Mouse (Mus musculus): Measurements from ENCODE around the gene Brd4. TPM values are rescaled to one million over a fixed set of nuclear protein-coding genes. Genes with fewer than 3 reads are reported as not detected.

Gene Brd4
- polyA plus RNA-seq, 1 experiment from 2014 or later, result 84.6 TPM

- no peak for ATAC-seq
- H3K4me2 ChIP-seq (ENCODE audit: low read length), result no peak overlapping the region
- peaks cover 20% of the 10 kb centered on the region for H3K4me1 ChIP-seq (ENCODE audit: control insufficient read depth, insufficient read depth, low read length)
- no peak overlapping the region for H3K27ac ChIP-seq (ENCODE audit: low read length)
- H3K9me3 ChIP-seq (replicated peaks; ENCODE audit: control insufficient read depth, low read length, poor library complexity, severe bottlenecking), result no peaks in the 10 kb centered on the region
- H3K27me3 ChIP-seq (ENCODE audit: control insufficient read depth, insufficient read depth, low read depth, low read length), result no peaks in the 10 kb centered on the region
- H3K9ac ChIP-seq (ENCODE audit: low read depth, low read length), result no peak overlapping the region
- WGBS, result 89% methylated on average over 3 of the region's 3 CpGs
- peaks cover 30% of the 10 kb centered on the region for H3K36me3 ChIP-seq (ENCODE audit: control insufficient read depth, insufficient read depth, low read length)
- no peak overlapping the region for H3K4me3 ChIP-seq (ENCODE audit: low read depth, low read length)
Measured at GRCm38 (mm10) chr17:32317708-32318107, 33.2 kb upstream of the Brd4 start.

DNA sequence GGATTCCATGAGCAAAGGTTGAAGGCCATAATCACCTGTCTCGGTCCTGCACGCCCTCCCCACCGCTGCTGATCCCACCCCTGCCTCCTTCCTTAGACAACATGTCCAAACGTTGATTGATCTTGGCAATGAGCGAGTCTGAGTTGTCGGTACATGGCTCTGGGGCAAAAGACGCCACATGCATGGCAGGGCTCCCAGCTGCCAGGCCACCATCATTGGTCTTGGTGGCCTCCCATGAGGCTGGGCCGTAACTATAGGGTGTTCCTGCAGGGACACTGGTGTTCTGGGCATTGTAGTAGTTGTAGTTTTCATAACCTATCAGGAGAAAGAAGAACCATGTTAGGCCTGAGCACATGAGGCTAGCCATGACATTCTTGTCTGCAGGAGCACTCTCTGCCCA is 32.5 kb upstream of the Brd4 start:
- H3K27ac ChIP-seq (ENCODE audit: low read length), result no peak overlapping the region
- H3K9ac ChIP-seq (ENCODE audit: low read depth, low read length), result no peak overlapping the region
- no peak overlapping the region for H3K4me2 ChIP-seq (ENCODE audit: low read length)
- H3K9me3 ChIP-seq (replicated peaks; ENCODE audit: control insufficient read depth, low read length, poor library complexity, severe bottlenecking), result no peaks in the 10 kb centered on the region
- ATAC-seq, result no peak
- H3K27me3 ChIP-seq (ENCODE audit: control insufficient read depth, insufficient read depth, low read depth, low read length), result no peaks in the 10 kb centered on the region
- peaks cover 36% of the 10 kb centered on the region for H3K36me3 ChIP-seq (ENCODE audit: control insufficient read depth, insufficient read depth, low read length)
- peaks cover 15% of the 10 kb centered on the region for H3K4me1 ChIP-seq (ENCODE audit: control insufficient read depth, insufficient read depth, low read length)
- 95% methylated on average over 8 of the region's 8 CpGs for WGBS
- H3K4me3 ChIP-seq (ENCODE audit: low read depth, low read length), result no peak overlapping the region

DNA sequence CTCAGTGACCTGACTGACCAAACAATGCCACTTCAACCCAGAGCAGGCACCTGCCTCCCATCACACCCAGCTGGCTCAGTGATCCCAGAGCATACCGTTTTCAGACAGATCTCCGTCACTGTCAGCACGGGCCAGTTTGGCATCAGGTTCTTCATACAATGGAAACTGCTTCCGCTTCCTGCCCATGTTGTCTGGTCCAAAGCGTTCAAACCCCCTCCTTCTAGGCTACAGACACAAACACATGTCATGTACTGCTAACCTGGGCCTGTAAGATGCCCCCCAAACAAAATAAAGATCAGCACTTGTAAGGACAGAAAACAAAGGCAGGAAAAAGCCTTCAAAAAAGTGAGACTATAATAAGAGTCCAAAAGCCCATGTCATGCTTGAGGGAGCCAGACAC is 31.0 kb upstream of the Brd4 start:
- Histone ChIP-seq H3K4me2 (ENCODE audit: low read length) (no peak overlapping the region), H3K9ac (ENCODE audit: low read depth, low read length) (no peak overlapping the region), H3K27ac (ENCODE audit: low read length) (no peak overlapping the region), H3K9me3 (replicated peaks; ENCODE audit: control insufficient read depth, low read length, poor library complexity, severe bottlenecking) (no peaks in the 10 kb centered on the region), H3K36me3 (ENCODE audit: control insufficient read depth, insufficient read depth, low read length) (peaks cover 49% of the 10 kb centered on the region), H3K4me1 (ENCODE audit: control insufficient read depth, insufficient read depth, low read length) (peaks cover 12% of the 10 kb centered on the region; the same call in 1 of the 2 replicates), H3K4me3 (ENCODE audit: low read depth, low read length) (no peak overlapping the region), H3K27me3 (ENCODE audit: control insufficient read depth, insufficient read depth, low read depth, low read length) (no peaks in the 10 kb centered on the region)
- WGBS, result 97% methylated on average over 5 of the region's 5 CpGs
- no peak for ATAC-seq

- Histone ChIP-seq H3K27me3 (ENCODE audit: control insufficient read depth, insufficient read depth, low read depth, low read length) (no peaks in the 10 kb centered on the region), H3K4me3 (ENCODE audit: low read depth, low read length) (no peak overlapping the region), H3K4me1 (ENCODE audit: control insufficient read depth, insufficient read depth, low read length) (peaks cover 4% of the 10 kb centered on the region; the same call in 1 of the 2 replicates), H3K36me3 (ENCODE audit: control insufficient read depth, insufficient read depth, low read length) (peaks cover 65% of the 10 kb centered on the region), H3K9ac (ENCODE audit: low read depth, low read length) (no peak overlapping the region), H3K9me3 (replicated peaks; ENCODE audit: control insufficient read depth, low read length, poor library complexity, severe bottlenecking) (no peaks in the 10 kb centered on the region), H3K27ac (ENCODE audit: low read length) (no peak overlapping the region), H3K4me2 (ENCODE audit: low read length) (no peak overlapping the region)
- WGBS, result 80% methylated on average over 5 of the region's 5 CpGs
- no peak for ATAC-seq
Measured at GRCm38 (mm10) chr17:32313892-32314291, 29.4 kb upstream of the Brd4 start.

DNA sequence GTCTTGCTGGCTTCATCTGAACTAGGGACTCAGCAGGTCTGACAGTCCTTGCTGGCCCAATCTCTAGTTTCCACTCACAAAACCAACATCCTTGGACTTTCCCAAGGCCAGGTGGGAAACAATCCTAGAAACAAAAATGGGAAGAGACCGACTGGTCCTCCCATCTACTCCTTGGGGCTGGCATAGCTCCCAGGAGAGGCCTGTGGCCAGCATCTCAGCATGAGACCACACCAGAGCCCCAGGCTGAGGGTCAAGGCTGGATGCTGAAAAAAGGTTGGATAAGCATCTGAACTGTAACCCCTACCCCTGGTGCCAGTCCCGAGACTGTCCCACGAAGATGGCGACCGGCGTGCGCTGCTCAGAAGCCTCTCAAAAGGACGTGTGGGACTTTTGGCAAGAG is 28.3 kb upstream of the Brd4 start:
- Histone ChIP-seq H3K4me3 (ENCODE audit: low read depth, low read length) (no peak overlapping the region), H3K4me2 (ENCODE audit: low read length) (no peak overlapping the region), H3K4me1 (ENCODE audit: control insufficient read depth, insufficient read depth, low read length) (no peaks in the 10 kb centered on the region), H3K9ac (ENCODE audit: low read depth, low read length) (no peak overlapping the region), H3K27me3 (ENCODE audit: control insufficient read depth, insufficient read depth, low read depth, low read length) (no peaks in the 10 kb centered on the region), H3K27ac (ENCODE audit: low read length) (no peak overlapping the region), H3K9me3 (replicated peaks; ENCODE audit: control insufficient read depth, low read length, poor library complexity, severe bottlenecking) (no peaks in the 10 kb centered on the region), H3K36me3 (ENCODE audit: control insufficient read depth, insufficient read depth, low read length) (peaks cover 68% of the 10 kb centered on the region)
- no peak for ATAC-seq
- WGBS, result 97% methylated on average over 8 of the region's 8 CpGs

DNA sequence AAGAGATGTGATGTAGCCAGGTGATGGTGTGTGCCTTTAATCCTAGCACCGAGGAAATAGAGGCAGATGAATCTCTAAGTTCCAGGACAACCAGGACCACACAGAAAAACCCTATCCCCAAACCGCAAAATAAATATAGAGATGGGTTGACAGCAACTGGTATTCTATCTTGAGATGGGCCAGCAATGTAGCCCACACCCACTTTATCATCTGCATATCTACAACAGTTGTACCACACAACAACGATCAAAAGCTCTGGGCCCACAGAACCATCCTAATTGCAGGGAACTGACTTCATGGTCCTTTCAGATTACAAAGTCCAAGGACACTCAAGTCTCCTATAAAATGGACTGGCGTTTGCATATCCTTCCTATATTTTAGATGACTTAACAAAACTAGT is 23.4 kb upstream of the Brd4 start:
- Histone ChIP-seq H3K9me3 (replicated peaks; ENCODE audit: control insufficient read depth, low read length, poor library complexity, severe bottlenecking) (no peaks in the 10 kb centered on the region), H3K36me3 (ENCODE audit: control insufficient read depth, insufficient read depth, low read length) (peaks cover 73% of the 10 kb centered on the region), H3K27ac (ENCODE audit: low read length) (no peak overlapping the region), H3K4me3 (ENCODE audit: low read depth, low read length) (no peak overlapping the region), H3K27me3 (ENCODE audit: control insufficient read depth, insufficient read depth, low read depth, low read length) (no peaks in the 10 kb centered on the region), H3K4me2 (ENCODE audit: low read length) (no peak overlapping the region), H3K4me1 (ENCODE audit: control insufficient read depth, insufficient read depth, low read length) (no peaks in the 10 kb centered on the region), H3K9ac (ENCODE audit: low read depth, low read length) (no peak overlapping the region)
- no peak for ATAC-seq
- 93% methylated on average over 4 of the region's 4 CpGs for WGBS

GRCm38 (mm10) chr17:32298125-32298524 is 13.6 kb upstream of the Brd4 start:
- Histone ChIP-seq H3K4me3 (ENCODE audit: low read depth, low read length) (no peak overlapping the region), H3K4me1 (ENCODE audit: control insufficient read depth, insufficient read depth, low read length) (no peaks in the 10 kb centered on the region), H3K4me2 (ENCODE audit: low read length) (no peak overlapping the region), H3K27me3 (ENCODE audit: control insufficient read depth, insufficient read depth, low read depth, low read length) (no peaks in the 10 kb centered on the region), H3K9ac (ENCODE audit: low read depth, low read length) (no peak overlapping the region), H3K36me3 (ENCODE audit: control insufficient read depth, insufficient read depth, low read length) (no peaks in the 10 kb centered on the region), H3K9me3 (replicated peaks; ENCODE audit: control insufficient read depth, low read length, poor library complexity, severe bottlenecking) (no peaks in the 10 kb centered on the region), H3K27ac (ENCODE audit: low read length) (no peak overlapping the region)
- ATAC-seq, result no peak
- WGBS, result 82% methylated on average over 1 of the region's 1 CpGs

DNA sequence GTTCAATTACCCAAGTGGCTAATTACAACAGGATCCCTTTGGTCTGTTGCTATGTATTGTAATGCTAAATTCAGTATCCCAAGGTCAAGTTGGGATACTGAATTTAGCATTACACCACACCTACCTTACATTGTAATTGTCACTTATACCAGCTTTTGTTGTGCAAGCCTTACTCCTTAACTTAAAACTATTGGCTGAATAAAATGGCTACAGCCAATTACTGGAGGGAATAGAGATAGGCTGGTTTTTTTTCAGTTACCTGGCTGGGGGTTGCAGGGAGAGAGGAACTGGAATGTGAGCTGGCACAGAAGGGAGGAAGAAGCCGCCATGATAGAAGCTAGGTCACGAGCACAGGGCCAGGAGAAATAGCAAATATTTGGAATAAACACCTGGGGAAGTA is 11.4 kb upstream of the Brd4 start:
- 94% methylated on average over 2 of the region's 2 CpGs for WGBS
- Histone ChIP-seq H3K27ac (ENCODE audit: low read length) (no peak overlapping the region), H3K4me3 (ENCODE audit: low read depth, low read length) (no peak overlapping the region), H3K9ac (ENCODE audit: low read depth, low read length) (no peak overlapping the region), H3K9me3 (replicated peaks; ENCODE audit: control insufficient read depth, low read length, poor library complexity, severe bottlenecking) (0 out of 2 replicates have a peak, but pooled peaks cover 2% of the 10 kb centered on the region), H3K4me1 (ENCODE audit: control insufficient read depth, insufficient read depth, low read length) (no peaks in the 10 kb centered on the region), H3K36me3 (ENCODE audit: control insufficient read depth, insufficient read depth, low read length) (no peaks in the 10 kb centered on the region), H3K27me3 (ENCODE audit: control insufficient read depth, insufficient read depth, low read depth, low read length) (no peaks in the 10 kb centered on the region), H3K4me2 (ENCODE audit: low read length) (no peak overlapping the region)
- no peak for ATAC-seq

DNA sequence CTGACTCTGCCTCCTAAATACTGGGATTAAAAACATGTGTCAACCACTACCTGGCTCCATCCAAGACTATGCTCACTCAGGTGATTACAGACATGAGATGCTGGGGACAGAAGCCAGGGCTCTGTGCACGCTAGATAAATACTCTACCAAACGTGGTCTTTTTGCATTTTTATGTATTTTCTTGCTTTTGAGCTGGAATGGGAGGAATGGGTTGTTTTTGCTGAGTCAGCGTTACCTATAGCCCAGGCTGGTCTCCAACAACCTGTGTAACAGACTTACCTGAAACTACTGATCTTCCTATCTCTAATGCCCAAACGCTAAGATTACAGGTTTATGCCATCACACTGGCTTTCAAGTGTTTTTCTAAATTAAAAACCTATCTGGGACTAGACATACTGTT is 10.6 kb upstream of the Brd4 start:
- H3K4me2 ChIP-seq (ENCODE audit: low read length), result no peak overlapping the region
- H3K27me3 ChIP-seq (ENCODE audit: control insufficient read depth, insufficient read depth, low read depth, low read length), result no peaks in the 10 kb centered on the region
- no peaks in the 10 kb centered on the region for H3K4me1 ChIP-seq (ENCODE audit: control insufficient read depth, insufficient read depth, low read length)
- WGBS, result 86% methylated on average over 4 of the region's 4 CpGs
- no peak overlapping the region for H3K27ac ChIP-seq (ENCODE audit: low read length)
- H3K9ac ChIP-seq (ENCODE audit: low read depth, low read length), result no peak overlapping the region
- ATAC-seq, result no peak
- H3K36me3 ChIP-seq (ENCODE audit: control insufficient read depth, insufficient read depth, low read length), result no peaks in the 10 kb centered on the region
- 0 out of 2 replicates have a peak, but pooled peaks cover 2% of the 10 kb centered on the region for H3K9me3 ChIP-seq (replicated peaks; ENCODE audit: control insufficient read depth, low read length, poor library complexity, severe bottlenecking)
- H3K4me3 ChIP-seq (ENCODE audit: low read depth, low read length), result no peak overlapping the region
